Mouse (Mus musculus): ENCODE data around the gene Foxk1.

Foxk1 gene

DNA sequence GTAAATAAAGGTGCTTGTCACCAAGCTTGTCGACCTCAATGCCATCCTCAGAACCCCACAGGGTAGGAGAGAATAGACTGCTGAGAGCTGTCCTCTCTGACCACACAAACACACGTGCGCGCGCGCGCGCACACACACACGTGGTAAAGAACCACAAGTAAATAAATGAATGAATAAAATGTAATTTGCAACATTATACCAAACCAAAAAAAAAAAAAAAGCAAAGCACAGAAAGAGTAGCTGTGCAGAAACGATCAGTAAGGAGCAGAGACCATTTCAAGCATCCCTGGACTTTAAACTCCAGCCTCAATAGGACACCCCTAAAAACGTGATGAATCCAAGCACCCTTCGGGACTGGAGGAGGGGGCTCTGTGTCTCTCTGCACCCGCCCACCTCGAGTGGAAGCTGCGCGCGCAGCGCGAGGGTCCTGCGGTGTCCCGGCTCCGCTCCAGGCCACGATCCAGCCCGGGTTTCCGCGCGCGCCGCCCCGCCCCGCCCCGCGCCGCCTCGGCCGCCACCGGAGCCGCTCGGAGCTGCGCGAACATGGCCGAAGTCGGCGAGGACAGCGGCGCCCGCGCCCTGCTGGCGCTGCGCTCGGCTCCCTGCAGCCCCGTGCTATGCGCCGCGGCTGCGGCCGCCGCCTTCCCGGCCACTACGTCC, at the start of gene Foxk1:
TSS of gene Foxk1 (plus strand) at position 517 of the 660 bp plus-strand sequence.
- in situ Hi-C loops (cut with MboI, MseI) = loop anchor here (5.0 kb wide), 1 partner anchor 34 kb away; no protein-coding TSS in a partner anchor

GRCm38 (mm10) chr5:142352336-142352892, 48.9 kb upstream of the Foxk1 start:
- in situ Hi-C loops (cut with MboI, MseI) = no loop called here

- in situ Hi-C loops (cut with MboI, MseI) = no loop called here
Measured at GRCm38 (mm10) chr5:142355144-142355543, 46.2 kb upstream of the Foxk1 start.

- in situ Hi-C loops (cut with MboI, MseI) = no loop called here
Measured at GRCm38 (mm10) chr5:142361166-142361565, 40.1 kb upstream of the Foxk1 start.

DNA sequence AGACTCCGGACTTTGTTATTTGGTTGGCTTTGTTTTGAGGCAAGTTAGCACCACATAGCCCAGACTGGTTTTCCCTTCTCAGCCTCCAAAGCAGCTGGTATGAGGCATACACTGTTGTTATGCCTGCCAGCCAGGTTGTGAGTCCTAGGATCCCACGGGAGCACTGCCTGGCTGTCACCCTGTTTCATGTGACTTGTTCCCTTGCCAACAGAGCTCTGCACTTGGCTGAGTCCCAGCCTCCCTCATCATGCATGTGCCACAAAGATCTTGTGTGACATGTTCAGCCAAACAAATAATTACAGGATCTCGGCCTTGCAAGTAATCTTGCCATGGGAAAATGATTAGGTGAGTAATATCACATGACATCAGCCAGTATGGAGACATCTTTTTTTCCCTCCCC, 38.4 kb upstream of the Foxk1 start:
- in situ Hi-C loops (cut with MboI, MseI) = no loop called here

GRCm38 (mm10) chr5:142364095-142364494, 37.2 kb upstream of the Foxk1 start:
- in situ Hi-C loops (cut with MboI, MseI) = no loop called here

DNA sequence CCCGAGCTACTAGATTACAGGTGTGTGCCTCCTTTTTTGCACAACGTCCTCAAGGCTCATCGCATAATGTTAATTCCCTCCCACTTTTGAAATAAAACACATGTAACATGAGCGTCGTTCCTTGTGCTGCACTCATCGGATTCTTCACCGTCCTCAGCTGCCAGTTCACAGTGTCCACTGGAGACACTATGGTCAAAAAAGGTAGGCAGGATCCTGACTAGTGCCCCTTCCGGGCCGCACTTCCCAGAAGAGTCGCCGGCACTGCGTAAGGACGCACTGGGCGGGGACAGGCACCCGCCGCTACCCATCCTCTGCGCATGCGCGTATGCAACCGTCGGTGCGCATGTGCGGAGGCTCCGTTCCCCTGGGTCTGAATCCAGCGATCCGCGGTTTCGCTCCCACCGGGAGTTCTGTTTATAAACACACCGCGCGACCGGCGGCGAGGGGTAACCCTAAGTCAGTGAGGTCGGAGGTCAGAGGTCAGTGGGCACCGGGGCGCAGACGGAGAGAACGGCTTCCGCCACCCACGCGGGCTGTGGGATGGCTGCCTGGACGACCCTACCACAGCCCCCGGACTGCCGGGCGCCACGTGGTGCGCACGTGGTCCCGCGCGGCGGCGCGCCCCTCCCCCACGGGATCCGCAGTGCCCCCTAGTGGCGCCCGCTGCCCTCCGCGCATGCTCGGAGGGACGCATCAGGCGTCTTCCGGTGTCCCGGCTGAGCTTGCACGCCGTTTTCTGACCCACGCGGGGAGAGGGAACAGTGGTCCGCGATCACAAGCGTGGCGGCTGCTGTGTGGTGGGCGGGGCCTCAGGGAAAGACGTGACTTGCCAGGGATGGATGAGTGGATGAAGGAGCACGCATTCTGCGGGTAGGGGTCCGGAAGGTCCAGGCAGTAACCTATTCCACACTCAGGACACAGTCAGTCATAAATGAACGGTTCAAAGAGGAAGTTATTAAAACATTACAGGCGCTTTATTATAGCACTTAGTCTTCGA, 33.9 kb upstream of the Foxk1 start:
- in situ Hi-C loops (cut with MboI, MseI) = loop anchor here (5.0 kb wide), 2 partner anchors 35 to 75 kb away; partner anchors contain the start of gene Foxk1

GRCm38 (mm10) chr5:142368122-142368521, 33.2 kb upstream of the Foxk1 start:
- in situ Hi-C loops (cut with MboI, MseI) = loop anchor here (5.0 kb wide), 2 partner anchors 34 to 74 kb away; partner anchors contain the start of gene Foxk1

- in situ Hi-C loops (cut with MboI, MseI) = no loop called here
Measured at GRCm38 (mm10) chr5:142370406-142371171, 30.7 kb upstream of the Foxk1 start.

- in situ Hi-C loops (cut with MboI, MseI) = no loop called here
Measured at GRCm38 (mm10) chr5:142371172-142372155, 29.8 kb upstream of the Foxk1 start.

- in situ Hi-C loops (cut with MboI, MseI) = no loop called here
Measured at GRCm38 (mm10) chr5:142372207-142372606, 29.1 kb upstream of the Foxk1 start.

- in situ Hi-C loops (cut with MboI, MseI) = no loop called here
Measured at GRCm38 (mm10) chr5:142374343-142374742, 27.0 kb upstream of the Foxk1 start.

- in situ Hi-C loops (cut with MboI, MseI) = no loop called here
Measured at GRCm38 (mm10) chr5:142375641-142376040, 25.7 kb upstream of the Foxk1 start.

DNA sequence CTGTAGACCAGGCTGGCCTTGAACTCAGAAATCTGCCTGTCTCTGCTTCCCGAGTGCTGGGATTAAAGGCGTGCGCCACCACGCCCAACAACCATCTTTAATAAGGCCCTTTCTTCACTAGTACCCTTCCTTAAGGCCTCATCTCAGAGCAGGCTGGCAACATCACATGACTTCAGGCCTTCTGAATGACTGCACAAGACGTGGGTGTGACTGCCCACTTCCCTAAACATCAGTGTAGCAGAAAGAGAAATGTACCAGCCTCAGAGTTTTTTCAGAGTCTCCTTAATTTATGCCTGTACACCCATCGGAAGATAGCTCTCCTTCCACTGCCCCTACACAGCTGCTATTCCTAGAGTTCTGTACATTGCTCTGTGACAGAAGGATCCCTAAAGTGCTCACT, 25.2 kb upstream of the Foxk1 start:
- in situ Hi-C loops (cut with MboI, MseI) = no loop called here

- in situ Hi-C loops (cut with MboI, MseI) = no loop called here
Measured at GRCm38 (mm10) chr5:142378068-142378467, 23.2 kb upstream of the Foxk1 start.

DNA sequence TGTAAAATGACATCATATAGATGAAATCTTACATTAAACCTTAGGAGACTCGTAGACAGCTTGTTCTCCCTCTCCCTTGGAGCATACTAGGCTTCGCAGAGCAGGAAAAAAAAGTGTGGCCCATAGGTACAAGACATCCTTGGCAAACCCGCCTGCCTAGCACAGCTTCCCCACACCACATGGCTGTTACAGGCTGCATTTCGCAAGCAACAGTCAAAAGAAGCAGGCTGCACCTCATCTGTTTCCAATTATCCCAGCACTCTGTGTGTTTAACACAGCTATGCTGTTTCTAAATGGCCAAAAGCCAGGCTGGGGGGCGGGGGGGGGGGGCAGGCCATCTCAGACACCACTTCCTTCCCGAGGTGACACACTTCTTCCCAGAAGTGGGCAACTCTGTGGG, 20.8 kb upstream of the Foxk1 start:
- in situ Hi-C loops (cut with MboI, MseI) = no loop called here

DNA sequence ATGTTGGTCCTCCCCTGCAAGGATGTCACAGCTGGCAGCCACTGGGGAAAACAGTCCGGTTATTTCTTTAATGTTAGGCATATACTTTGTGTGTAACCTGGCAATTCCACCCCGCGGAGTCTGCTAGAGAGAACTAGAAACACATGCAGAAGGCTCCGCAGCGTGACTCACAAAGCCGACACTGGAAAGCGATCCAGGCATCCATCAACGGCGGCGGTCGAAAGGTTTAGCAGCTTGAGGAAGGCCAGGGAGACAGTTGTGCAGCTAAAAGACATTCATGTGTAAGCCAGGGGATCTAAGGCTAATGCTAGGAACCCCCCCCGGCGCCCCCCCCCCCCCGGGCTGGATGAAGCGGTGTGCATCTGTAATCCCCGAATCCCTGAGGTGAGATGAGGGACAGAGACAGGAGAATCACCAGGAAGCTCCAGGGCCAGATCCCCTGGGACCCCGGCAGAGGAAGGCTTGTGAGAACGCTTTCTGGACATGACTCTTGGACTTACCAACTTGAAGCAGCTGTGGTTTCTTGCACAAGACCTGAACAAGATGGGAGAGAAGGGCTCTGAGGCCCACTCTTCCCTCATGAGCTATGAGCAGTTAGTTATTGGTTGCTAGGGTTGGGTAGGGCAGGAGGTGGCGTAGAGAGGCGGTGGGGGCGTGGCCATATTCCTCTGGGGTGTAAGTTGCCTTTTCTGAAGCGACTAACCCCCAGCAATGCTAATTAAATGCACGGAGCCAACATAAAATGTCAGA, 16.2 kb upstream of the Foxk1 start:
- in situ Hi-C loops (cut with MboI, MseI) = no loop called here

- in situ Hi-C loops (cut with MboI, MseI) = no loop called here
Measured at GRCm38 (mm10) chr5:142386329-142386728, 15.0 kb upstream of the Foxk1 start.

Measured in T-helper 2 cell (primary cell).